Mouse (Mus musculus): ENCODE measurements around the gene Fam131a. TPM values are rescaled to one million over a fixed set of nuclear protein-coding genes. Genes with fewer than 3 reads are reported as not detected.

Gene Fam131a
- polyA plus RNA-seq, 1 experiment from 2014 or later: 9.4 TPM

DNA sequence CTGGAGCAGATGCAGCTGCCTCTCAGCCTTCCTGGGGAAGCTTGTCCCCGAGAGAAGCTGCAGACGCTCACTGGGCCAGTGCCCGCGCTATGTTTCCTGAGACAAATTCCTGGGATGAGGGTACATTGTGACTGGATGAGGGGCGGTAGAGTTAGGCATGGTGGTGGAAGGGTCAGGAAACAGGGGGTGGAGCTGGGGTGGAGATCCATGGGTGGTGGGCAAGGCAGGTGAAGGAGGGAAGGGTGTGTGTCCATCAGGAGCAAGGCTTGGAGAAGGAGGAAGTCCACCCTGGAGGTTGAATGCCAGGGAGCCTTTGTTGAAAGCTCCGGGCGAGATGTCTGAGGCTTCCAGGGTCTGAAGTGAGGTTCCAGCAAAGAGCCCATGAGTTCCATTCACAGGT is 32.3 kb downstream of the Fam131a start:
- 80% methylated on average over 7 of the region's 7 CpGs for WGBS
- H3K9me3 ChIP-seq: no peaks in the 10 kb centered on the region
- no peaks in the 10 kb centered on the region; the same call in 1 of the 2 replicates for H3K27me3 ChIP-seq (ENCODE audit: insufficient read depth, poor library complexity, severe bottlenecking)
- H3K4me1 ChIP-seq (replicated peaks): peaks cover 10% of the 10 kb centered on the region
- H3K4me3 ChIP-seq: no peak overlapping the region
- H3K27ac ChIP-seq: no peak overlapping the region
- H3K36me3 ChIP-seq: peaks cover 27% of the 10 kb centered on the region
- no peak for DNase-seq (ENCODE audit: low spot score)

DNA sequence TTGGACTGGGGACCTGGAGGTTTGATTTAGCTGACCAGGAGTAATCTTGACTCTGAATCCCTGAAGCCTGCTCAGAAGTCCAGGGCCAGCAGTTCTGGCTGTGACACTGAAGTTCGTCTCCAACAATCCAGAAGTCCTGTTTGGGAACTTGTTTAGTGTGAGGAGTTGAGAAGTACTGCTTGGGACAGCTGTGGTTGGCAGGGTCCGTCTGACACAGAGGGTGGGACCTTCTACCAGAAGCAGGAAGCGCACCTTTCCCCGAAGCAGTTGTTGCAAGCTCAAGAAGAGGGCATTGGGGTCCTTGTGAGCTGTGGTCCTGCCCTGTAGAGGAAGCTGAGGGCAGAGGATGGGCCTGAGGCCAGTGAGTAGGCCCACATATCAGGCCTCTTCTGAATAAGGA is 32.7 kb downstream of the Fam131a start:
- Histone ChIP-seq H3K4me3 (no peak overlapping the region), H3K27me3 (ENCODE audit: insufficient read depth, poor library complexity, severe bottlenecking) (no peaks in the 10 kb centered on the region; the same call in 1 of the 2 replicates), H3K36me3 (peaks cover 23% of the 10 kb centered on the region), H3K4me1 (replicated peaks) (peaks cover 14% of the 10 kb centered on the region), H3K9me3 (no peaks in the 10 kb centered on the region), H3K27ac (no peak overlapping the region)
- DNase-seq (ENCODE audit: low spot score): no peak
- WGBS: 79% methylated on average over 4 of the region's 4 CpGs

DNA sequence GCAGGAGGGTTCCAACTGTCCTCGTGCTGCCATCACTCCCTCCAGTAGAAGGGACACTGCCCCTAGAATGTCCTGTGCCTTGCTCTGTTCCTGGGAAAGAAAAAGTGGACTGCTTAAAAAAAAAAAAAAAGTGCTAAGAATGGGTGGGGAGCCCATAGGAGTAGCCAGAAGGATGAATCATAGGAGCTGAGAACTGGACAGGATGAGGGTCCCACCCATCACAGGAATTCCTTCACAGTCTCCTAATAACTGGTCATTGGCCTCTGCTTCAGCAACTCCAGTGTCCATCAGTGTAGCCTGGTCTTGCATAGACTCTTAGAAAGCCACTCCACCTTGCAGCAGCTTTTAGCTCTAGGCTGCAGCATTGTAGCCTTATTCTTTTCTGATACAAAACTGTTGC is 33.3 kb downstream of the Fam131a start:
- no peak for DNase-seq (ENCODE audit: low spot score)
- Histone ChIP-seq H3K27me3 (ENCODE audit: insufficient read depth, poor library complexity, severe bottlenecking) (peaks cover under 1% of the 10 kb centered on the region; the same call in 1 of the 2 replicates), H3K36me3 (peaks cover 17% of the 10 kb centered on the region), H3K4me3 (no peak overlapping the region), H3K27ac (no peak overlapping the region), H3K4me1 (replicated peaks) (peaks cover 14% of the 10 kb centered on the region), H3K9me3 (no peaks in the 10 kb centered on the region)
- 53% methylated on average over 1 of the region's 1 CpGs for WGBS

DNA sequence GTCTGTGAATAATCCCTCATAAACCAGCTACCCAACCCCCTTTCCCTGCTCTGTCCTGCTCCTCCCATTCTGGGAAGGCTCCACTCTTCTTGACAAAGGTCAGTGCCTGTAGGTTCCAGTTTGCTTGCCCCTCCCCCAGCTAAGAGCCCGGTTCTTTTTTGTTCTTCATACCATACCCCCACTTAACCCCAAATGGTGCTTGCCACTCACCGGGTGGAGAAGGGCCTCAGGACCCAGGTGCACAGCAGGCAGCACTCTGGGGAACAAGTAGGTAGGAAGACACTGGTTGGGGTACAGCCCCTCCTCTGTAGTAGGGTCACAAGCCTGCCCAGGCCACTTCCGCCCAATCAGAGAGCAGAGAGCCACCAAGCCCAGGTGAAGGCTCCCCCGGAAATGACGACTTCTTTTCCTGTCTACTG is 37.3 kb downstream of the Fam131a start:
- no peaks in the 10 kb centered on the region for H3K9me3 ChIP-seq
- WGBS: 36% methylated on average over 5 of the region's 5 CpGs
- H3K27me3 ChIP-seq (ENCODE audit: insufficient read depth, poor library complexity, severe bottlenecking): peaks cover 32% of the 10 kb centered on the region
- no peak overlapping the region for H3K27ac ChIP-seq
- no peaks in the 10 kb centered on the region for H3K36me3 ChIP-seq
- H3K4me1 ChIP-seq (replicated peaks): peaks cover 41% of the 10 kb centered on the region
- no peak for DNase-seq (ENCODE audit: low spot score)
- no peak overlapping the region for H3K4me3 ChIP-seq

DNA sequence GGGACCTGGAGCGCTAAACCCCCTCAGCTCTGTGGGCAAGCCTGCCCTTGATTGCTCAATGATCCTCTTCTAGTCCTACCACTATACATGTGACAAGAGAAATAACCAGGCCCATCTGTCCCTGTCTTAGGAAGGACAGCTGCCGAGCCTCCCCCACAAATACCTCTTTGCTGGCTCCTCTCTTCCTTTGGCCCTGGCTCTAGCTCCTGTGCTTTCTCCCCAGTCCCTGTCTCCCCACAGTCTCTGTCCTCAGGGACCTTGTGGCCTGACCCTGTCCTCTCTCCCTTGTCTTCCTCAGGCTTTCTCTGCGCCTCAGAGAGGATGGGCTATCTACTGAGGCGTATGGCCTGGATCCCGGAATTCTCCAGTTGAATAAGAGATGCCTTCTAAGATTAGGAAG is 38.6 kb downstream of the Fam131a start:
- DNase-seq (ENCODE audit: low spot score): no peak
- H3K27ac ChIP-seq: peak overlapping the region; percentile 94

DNA sequence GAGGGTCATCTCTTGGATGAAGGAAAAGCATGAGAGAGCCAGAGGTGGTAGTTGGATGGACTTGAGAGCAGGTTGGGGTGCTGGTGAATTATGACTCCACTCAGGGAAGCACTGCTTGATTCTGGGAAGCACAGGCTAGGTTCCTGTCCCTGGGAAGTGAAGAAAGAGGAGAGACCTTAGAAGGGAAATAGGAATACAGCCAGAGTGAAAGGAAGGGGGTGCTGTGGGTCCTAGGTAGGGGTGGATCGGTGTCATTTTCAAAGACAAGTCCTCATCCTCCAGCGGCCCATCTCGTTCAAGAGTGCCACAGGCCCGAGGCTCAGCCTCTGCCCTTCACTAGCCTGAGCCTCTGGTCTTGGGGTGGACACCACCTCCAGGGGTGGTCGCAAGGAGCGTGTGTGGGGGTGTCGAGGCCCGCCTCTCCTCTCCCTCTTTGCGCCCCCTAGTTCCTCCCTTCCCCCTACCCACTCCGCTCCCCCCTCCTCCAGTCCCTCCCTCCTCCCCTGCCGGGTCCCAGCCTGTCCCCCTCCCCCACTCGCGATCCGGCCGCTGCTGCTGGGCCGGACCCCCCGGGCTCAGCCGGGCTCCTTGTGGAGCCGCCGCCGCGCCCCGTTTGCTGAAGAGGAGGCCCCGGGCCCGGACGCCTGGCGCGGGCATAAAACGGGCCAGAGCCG is 39.3 kb downstream of the Fam131a start:
- Histone ChIP-seq H3K9me3 (no peaks in the 10 kb centered on the region), H3K36me3 (0 out of 2 replicates have a peak, but pooled peaks cover 2% of the 10 kb centered on the region), H3K4me3 (peak overlapping the region; percentile 84), H3K27ac (peak overlapping the region; percentile 94), H3K27me3 (ENCODE audit: insufficient read depth, poor library complexity, severe bottlenecking) (peaks cover 42% of the 10 kb centered on the region), H3K4me1 (replicated peaks) (peaks cover 41% of the 10 kb centered on the region)
- WGBS: under 1% methylated on average over 30 of the region's 30 CpGs
- DNase-seq (ENCODE audit: low spot score): no peak

More for the DNA sequence above, 38.6 kb downstream of the Fam131a start:
- 69% methylated on average over 5 of the region's 5 CpGs for WGBS
- Histone ChIP-seq H3K4me1 (replicated peaks) (peaks cover 41% of the 10 kb centered on the region), H3K27me3 (ENCODE audit: insufficient read depth, poor library complexity, severe bottlenecking) (peaks cover 42% of the 10 kb centered on the region), H3K9me3 (no peaks in the 10 kb centered on the region), H3K4me3 (peak overlapping the region; percentile 16; the same call in 1 of the 2 replicates), H3K36me3 (no peaks in the 10 kb centered on the region)

DNA sequence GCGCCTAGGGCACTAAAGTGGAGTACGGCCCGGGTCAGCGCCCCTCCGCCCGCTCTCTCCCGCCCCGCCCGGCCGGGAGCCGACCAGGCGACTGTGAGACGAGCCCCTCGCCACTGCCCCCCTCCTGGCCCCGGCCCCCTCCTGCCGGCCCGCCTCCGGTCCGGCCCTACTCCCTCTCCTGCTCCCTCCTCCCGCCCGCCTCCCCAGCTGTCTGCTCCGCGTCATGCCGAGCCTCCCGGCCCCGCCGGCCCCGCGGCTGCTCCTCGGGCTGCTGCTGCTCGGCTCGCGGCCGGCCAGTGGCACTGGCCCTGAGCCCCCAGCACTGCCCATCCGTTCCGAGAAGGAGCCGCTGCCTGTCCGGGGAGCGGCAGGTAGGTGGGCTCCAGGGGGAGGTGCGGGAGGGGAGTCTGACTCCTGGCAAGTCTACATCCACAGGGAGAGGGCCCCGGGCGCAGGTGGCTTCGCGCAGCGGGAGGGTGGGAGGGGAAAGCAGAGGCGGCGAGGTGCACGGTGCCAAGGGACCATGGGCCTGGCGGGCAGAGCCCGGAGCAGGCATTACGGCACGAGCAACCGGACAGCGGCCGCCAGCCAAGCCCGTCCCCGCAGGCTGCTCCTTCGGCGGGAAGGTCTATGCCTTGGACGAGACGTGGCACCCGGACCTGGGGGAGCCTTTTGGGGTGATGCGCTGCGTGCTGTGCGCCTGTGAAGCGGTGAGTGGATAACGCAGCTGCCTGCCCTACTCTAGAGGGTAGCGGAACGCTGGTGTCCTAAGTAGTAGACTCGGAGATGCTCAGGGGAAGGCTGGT is 40.1 kb downstream of the Fam131a start, which contains the start of gene Chrd:
Gene Chrd (plus strand): TSS at position 203 of the 806 bp plus-strand sequence.
- H3K27ac ChIP-seq: peak within 1 kb of the TSS; percentile 94
- peak within 1 kb of the TSS; percentile 84 for H3K4me3 ChIP-seq
- H3K36me3 ChIP-seq: 0 out of 2 replicates have a peak, but pooled peaks cover 2% of the 10 kb centered on the region
- H3K27me3 ChIP-seq (ENCODE audit: insufficient read depth, poor library complexity, severe bottlenecking): peaks cover 45% of the 10 kb centered on the region
- H3K9me3 ChIP-seq: no peaks in the 10 kb centered on the region
- peaks cover 41% of the 10 kb centered on the region for H3K4me1 ChIP-seq (replicated peaks)
- peak; percentile 81 for DNase-seq (ENCODE audit: low spot score)
- WGBS: 1% methylated on average over 67 of the region's 70 CpGs

DNA sequence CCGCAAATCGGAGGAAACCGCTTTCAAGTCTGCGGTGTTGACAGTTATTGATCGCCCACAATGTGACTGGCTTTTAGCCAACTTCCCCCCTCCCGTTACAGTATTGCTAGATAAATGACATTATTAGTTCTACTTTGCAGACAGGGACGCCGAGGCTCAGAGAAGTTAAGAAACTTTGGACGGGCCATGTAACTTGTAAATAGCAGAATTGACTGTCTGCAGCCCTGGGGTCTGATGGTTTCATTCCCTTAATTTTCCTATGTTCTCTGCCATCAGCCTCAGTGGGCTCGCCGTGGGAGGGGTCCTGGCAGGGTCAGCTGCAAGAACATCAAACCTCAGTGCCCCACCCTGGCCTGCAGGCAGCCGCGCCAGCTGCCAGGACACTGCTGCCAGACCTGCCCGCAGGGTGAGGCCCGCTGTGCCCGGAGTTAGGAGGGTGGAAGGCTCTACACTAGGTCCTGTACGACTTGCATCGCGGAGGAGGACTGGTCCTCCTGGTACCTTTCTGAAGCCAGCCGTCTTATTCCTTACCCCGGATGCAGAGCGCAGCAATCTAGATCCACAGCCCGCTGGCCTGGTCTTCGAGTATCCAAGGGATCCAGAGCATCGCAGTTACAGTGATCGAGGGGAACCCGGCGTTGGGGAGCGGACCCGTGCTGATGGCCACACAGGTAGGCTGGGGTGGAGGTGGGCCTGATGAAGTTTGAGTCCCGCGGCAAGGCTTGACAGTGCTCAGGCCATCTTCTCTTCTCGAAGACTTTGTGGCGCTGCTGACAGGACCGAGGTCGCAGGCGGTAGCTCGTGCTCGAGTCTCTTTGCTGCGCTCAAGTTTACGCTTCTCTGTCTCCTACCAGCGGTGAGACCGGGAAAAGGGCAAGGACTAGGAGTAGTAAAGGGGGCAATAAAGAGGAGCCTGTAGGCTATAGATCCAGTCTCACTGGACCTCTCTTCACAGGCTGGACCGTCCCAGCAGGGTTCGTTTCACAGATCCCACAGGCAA is 41.0 kb downstream of the Fam131a start, which contains the start of gene Thpo:
Gene Thpo (minus strand): TSS at position 781 of the 1,000 bp plus-strand sequence.
- H3K4me1 ChIP-seq (replicated peaks): peaks cover 41% of the 10 kb centered on the region
- peak within 1 kb of the TSS; percentile 94 for H3K27ac ChIP-seq
- peaks cover 45% of the 10 kb centered on the region for H3K27me3 ChIP-seq (ENCODE audit: insufficient read depth, poor library complexity, severe bottlenecking)
- 0 out of 2 replicates have a peak, but pooled peaks cover 2% of the 10 kb centered on the region for H3K36me3 ChIP-seq
- 2% methylated on average over 45 of the region's 45 CpGs for WGBS
- DNase-seq (ENCODE audit: low spot score): peak; percentile 46
- H3K4me3 ChIP-seq: peak within 1 kb of the TSS; percentile 84
- no peaks in the 10 kb centered on the region for H3K9me3 ChIP-seq

DNA sequence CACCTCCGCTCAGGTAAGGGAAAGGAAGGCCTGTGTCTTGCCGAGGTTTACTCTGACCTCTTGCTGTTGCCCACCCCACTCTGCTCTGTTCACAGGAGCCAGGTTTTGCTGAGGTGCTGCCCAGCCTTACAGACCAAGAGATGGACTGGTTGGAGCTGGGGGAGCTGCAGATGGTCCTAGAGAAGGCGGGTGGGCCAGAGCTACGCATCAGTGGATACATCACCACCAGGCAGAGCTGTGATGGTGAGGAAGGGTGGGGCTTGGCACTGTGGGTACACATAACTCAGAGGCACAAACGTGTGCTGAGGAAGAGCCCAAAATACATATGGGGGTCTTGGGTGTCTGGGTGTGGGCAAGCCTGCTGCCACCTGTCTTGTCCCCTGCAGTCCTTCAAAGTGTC is 42.6 kb downstream of the Fam131a start:
- no peak for DNase-seq (ENCODE audit: low spot score)
- peaks cover 32% of the 10 kb centered on the region for H3K4me1 ChIP-seq (replicated peaks)
- WGBS: 80% methylated on average over 5 of the region's 5 CpGs
- no peak overlapping the region for H3K27ac ChIP-seq
- no peaks in the 10 kb centered on the region for H3K9me3 ChIP-seq
- H3K36me3 ChIP-seq: 0 out of 2 replicates have a peak, but pooled peaks cover 2% of the 10 kb centered on the region
- H3K4me3 ChIP-seq: no peak overlapping the region
- peaks cover 45% of the 10 kb centered on the region for H3K27me3 ChIP-seq (ENCODE audit: insufficient read depth, poor library complexity, severe bottlenecking)

DNA sequence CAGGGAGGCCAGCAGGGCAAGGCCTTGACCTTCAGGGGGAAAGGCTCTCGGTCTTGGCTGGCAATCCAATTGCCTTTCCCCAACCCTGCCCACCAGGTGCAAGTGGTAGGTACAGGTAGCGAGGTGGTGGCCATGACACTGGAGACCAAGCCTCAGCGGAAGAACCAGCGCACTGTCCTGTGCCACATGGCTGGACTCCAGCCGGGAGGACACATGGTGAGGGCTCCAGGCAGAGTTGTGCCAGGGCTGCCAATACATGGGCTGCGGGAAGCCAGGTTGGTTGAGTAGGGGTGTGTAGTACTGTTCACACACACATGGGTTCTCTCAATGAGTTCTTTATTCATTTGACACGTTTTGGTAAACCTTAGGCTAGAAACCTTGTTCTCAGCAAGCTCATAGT is 43.1 kb downstream of the Fam131a start:
- H3K4me3 ChIP-seq: no peak overlapping the region
- H3K27me3 ChIP-seq (ENCODE audit: insufficient read depth, poor library complexity, severe bottlenecking): peaks cover 45% of the 10 kb centered on the region
- H3K4me1 ChIP-seq (replicated peaks): peaks cover 31% of the 10 kb centered on the region
- no peaks in the 10 kb centered on the region for H3K9me3 ChIP-seq
- H3K27ac ChIP-seq: no peak overlapping the region
- 0 out of 2 replicates have a peak, but pooled peaks cover 2% of the 10 kb centered on the region for H3K36me3 ChIP-seq
- DNase-seq (ENCODE audit: low spot score): no peak
- 91% methylated on average over 7 of the region's 7 CpGs for WGBS

DNA sequence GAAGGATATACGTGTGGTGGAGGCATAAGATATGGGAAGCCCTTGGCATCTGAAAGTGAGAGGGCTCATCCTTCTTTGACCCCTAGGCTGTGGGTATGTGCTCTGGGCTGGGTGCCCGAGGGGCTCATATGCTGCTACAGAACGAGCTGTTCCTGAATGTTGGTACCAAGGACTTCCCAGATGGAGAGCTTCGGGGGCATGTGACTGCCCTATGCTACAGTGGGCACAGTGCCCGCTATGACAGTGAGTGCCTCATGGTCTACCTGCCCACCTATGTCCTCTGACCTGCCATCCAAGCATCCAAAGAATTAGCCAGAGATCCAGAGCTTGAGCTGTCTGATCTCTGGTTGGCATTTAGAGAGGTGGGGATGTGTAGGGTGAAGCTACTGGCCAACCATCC is 43.8 kb downstream of the Fam131a start:
- Histone ChIP-seq H3K4me1 (replicated peaks) (peaks cover 29% of the 10 kb centered on the region), H3K27me3 (ENCODE audit: insufficient read depth, poor library complexity, severe bottlenecking) (peaks cover 40% of the 10 kb centered on the region), H3K27ac (no peak overlapping the region), H3K4me3 (no peak overlapping the region), H3K9me3 (no peaks in the 10 kb centered on the region), H3K36me3 (peaks cover 5% of the 10 kb centered on the region; the same call in 1 of the 2 replicates)
- DNase-seq (ENCODE audit: low spot score): no peak
- WGBS: 87% methylated on average over 5 of the region's 5 CpGs

DNA sequence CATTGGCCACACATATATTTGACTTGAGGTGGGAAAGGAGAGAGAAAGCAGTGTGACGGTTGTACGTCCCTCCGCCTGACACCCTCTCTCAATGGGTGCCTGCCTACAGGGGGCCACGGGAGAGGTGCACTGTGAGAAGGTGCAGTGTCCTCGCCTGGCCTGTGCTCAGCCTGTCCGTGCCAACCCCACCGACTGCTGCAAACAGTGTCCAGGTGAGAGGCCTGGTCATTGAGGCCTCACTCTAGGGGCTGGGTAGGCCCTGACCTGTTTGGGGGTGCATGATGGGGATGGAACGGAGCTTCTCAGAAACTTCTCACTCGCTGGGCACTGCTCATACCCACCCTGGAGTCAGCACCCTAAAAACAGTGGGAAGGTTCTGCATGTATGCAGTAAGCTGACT is 46.8 kb downstream of the Fam131a start:
- Histone ChIP-seq H3K27ac (no peak overlapping the region), H3K36me3 (peaks cover 7% of the 10 kb centered on the region; the same call in 1 of the 2 replicates), H3K27me3 (ENCODE audit: insufficient read depth, poor library complexity, severe bottlenecking) (peaks cover 18% of the 10 kb centered on the region), H3K4me3 (no peak overlapping the region), H3K4me1 (replicated peaks) (no peaks in the 10 kb centered on the region), H3K9me3 (no peaks in the 10 kb centered on the region)
- no peak for DNase-seq (ENCODE audit: low spot score)
- 91% methylated on average over 9 of the region's 9 CpGs for WGBS

All from hindbrain, embryonic 10.5 days (tissue).